Mouse (Mus musculus) T-cell, adult 2 months (primary cell): ENCODE measurements at regions not wholly inside any gene's neighbourhood (a gene's known extent, or its start where the extent isn't known, plus 50 kb on each side); places are given as distances from the start of the nearest gene placed in this dataset.

Source experiments
- DNase-seq: peaks from one replicate; pipeline ENCODE4 v3.0.0; 2022; ENCODE audit warnings: low spot score

DNA sequence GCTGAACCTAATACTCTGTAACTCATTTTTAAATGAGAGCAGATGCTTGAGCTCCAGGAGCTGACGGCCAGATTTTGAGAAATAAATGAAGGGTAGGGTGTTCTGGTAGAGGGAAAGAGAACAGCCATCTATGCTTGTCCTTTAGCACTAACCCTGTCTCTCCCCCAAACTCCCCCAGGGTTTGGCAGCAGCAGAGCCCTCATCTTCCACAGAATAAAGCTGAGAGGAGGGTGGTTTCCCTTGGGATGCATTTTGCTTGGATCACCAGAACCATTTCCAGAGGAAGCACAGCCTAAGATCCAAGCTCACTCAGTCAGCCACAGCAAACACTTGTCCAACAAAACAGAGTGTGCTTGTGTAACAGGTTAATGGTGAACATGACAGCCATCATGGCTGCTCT lies 464.8 kb upstream of the Marcks start:
- DNase-seq, result no peak

DNA sequence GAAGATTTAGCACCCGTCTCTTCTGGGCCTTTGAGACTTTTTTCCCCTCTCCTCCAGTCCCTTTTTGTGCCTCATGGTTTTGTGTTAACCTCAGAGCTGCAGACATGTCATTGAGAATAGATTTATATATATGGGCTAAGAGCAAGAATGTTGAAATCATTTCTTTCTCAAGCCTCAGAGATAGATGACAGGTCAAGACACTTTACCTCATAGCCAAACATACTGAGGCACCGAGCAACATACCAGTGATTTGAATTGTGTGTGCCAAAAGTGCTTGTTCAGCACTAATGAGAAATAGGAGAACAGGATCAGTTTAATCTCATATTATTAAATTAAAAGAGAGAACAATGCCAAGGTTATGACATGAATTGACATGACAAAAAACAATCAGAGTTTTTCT lies 464.2 kb upstream of the Marcks start:
- DNase-seq, result no peak

DNA sequence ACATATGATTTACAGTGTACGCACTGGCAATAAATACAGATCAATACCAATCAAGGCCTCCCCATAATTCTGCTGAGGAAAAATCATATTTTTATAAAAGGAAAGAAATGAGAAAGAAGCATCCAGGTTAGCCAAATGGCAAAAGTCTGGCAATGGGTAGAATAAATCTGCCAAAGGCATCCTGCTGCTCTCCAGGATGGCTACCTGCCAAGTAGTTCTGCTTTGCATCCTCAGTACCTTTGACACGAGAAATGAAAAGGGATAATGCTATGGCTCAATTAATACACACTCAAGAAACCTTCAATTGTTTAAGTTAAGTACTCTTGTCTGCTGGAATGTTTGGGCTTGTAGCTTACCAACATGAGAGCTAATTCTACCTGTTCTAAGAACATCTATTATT lies 451.2 kb upstream of the Marcks start:
- no peak for DNase-seq

DNA sequence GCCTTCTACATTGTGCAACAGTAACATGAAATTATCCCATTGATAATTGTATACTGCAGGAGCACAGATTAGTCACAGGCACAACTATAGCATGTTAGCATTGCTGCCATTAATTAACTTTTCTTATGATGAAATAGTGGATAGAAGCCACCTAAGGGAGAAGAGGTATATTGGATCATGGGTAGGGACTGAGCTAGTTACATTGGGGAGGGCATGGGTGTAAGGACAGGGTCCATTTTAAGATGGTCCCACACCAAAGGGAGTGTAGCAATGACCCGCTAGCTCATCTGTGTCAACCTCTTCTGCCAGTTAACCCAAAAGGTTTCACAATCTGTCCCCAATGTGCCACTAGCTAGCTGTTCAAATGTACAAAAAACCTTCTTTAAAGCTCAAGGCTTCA lies 450.3 kb upstream of the Marcks start:
- no peak for DNase-seq

DNA sequence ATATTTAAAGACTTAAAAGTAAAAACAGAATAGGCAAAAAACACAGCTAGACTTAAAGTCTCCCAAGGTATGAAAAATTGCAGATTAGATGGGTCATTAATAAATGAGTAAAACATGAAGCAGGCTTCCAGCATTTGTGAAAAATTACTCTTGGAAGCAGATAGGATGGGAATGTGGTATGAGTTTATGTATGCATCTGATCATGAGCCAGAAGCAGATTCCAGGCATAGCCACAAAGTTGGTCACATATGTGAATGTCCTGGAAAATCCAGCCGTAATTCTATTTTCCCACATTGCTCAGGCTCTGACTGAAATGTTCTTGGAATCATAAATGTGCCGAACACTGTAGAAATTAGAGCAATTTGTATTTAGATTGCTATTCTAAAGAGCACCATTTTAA lies 432.5 kb upstream of the Marcks start:
- DNase-seq, result no peak

DNA sequence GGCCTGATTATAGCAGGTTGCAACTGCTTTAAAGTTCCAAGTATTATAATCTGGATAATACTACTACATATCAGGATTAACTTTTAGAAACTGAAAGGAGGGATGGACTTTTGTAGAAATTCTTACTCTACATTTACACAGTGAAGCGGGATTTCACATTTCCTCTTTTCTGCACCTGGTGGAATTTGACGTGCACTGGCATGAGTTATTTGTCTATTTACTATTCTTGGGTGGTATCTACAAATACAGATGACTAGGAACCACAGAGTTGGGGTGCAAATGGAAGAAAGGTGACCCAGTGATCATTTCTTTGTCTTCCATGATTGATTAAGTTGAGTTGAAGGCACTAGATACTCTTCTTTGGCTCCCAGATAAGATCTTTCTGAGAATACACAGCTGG lies 423.0 kb upstream of the Marcks start:
- DNase-seq, result no peak

DNA sequence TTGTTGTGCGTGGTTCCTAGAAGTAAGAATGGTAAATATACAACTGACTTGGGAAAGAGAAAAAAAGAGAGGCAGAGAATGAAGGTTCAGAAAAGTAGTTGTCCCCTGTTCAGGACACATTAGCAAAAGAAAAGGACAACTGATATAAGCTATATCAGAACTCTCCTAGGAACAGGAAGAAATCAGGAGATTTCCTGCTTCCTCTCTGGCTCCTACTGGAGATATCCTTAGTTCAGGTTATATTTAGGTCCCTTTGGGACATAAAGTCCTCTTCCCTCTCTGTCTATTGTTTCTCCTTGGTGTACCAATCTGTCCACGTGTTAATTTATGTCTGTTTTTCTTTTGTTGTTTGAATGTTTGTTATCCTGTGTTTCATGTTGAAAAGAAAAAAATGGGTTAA lies 410.7 kb upstream of the Marcks start:
- DNase-seq, result no peak

DNA sequence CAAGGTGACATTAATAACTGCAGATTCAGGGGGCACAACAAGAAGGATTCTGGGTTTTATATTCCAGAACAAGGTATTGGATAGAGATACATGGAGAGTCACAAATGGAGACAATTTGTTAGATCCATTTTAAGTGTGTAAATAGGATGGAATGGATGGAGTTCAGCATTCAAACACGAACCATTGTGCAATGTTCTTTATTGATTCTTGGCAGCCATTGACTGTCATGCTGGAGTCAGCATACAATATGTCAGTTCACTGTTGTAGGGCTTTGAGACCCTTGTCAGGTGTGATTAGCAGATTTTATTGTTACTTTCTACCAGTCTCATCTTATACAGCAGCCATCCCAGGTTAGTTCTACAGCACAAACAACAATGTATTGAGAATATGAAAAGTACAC lies 402.0 kb upstream of the Marcks start:
- no peak for DNase-seq

DNA sequence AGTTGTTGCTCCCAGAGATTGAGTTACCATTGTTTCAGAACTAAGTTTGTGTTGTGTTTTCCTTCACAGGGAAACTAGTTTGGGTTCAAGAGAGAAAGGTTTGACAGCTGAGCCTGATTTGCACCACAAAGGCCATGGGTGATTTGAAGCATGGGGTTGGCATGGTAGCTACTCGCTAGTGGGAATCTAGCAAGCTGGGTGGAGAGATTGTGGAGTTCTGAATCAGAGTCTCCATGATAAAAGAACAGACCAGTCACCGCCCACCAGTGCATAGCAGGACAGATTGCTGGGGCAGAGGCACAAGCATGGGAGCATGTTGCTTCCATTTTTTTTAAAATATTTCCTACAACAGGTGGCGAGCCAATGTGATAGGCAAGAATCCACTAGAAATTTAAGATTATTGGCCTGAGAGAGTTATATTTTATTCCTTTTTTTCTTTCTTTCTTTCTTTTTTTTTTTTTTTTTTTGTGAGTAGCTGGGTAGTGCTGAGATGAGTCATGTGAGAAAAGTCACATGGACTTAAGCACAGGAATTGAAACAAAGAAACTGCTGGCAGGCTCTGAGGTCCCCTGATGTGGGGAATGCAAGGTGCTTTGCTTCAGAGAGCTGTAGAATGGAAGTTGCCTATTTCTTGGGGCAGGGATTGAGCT lies 367.4 kb upstream of the Marcks start:
- DNase-seq, result no peak

DNA sequence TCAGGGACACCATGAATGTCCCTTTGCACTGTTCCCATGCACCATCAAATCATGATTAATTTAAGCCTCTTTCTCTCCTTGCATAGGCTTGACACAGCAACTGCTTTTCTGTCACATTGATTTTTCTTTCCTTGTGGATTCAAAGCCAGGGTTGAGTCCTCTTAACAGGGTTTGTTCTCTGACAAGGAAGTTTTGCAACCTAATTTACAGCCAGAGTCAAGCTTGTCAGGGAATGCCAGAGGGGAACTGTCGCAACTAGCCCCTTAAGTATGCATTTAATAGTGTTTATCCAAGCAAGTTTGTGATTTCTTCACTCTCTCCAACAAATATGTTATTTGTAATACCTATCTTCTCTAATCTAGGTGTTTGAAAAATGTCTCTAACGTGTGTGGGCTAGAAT lies 365.7 kb upstream of the Marcks start:
- no peak for DNase-seq

DNA sequence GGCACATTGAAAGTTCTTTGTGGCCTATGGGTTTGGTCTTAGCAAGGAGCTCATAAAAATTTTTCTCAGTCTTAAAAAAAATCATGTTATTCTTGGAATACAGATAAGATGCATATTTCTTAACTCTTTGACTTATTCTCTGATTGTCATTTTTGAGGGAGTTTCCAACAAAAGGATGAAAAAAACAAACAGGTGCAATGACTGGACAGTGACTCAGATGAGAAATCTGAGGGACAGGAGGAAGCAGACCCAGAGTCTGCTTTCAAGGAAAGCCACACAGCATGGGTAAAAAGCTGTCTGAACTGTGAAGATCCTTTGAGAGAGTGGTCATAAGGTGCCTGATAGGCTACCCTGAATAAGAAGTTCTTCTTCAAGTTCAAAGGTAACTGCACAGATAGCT lies 363.8 kb upstream of the Marcks start:
- DNase-seq, result no peak

DNA sequence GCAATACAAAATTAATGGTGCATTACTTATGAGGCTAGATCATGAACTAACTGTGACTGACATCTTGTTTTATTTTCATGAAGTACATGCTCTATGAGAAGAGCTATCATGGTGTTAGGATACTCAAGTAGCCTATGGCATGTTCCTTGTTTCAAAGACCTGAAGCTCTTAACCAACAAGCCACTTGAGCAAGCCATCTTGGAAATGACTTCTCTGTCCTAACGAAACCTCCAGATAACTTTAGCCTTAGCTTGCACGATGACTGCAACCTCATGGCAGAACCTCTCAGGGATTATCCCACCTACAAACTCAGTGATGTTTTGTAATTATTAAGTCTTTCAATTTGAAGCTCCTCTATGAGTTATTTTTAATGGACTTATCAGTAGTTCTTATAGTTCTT lies 362.3 kb upstream of the Marcks start:
- no peak for DNase-seq

DNA sequence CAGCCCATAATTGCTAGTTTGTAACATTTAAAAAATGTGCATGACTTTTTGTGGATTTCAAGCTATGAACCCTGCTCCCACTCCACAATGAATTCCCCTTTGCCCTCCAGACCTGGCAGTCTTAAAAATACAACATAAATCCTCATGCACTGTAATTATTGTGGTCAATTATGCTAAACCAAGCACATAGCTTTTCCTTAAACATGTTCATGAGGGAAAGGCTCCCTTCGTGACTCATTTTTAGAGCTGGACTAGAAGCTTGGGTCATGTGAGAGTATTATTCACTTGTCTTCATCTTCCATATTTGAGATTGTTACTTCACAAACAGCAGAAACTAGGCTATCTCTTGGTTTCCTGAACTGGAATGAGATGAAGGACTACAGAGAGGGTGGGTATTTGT lies 356.7 kb upstream of the Marcks start:
- no peak for DNase-seq

DNA sequence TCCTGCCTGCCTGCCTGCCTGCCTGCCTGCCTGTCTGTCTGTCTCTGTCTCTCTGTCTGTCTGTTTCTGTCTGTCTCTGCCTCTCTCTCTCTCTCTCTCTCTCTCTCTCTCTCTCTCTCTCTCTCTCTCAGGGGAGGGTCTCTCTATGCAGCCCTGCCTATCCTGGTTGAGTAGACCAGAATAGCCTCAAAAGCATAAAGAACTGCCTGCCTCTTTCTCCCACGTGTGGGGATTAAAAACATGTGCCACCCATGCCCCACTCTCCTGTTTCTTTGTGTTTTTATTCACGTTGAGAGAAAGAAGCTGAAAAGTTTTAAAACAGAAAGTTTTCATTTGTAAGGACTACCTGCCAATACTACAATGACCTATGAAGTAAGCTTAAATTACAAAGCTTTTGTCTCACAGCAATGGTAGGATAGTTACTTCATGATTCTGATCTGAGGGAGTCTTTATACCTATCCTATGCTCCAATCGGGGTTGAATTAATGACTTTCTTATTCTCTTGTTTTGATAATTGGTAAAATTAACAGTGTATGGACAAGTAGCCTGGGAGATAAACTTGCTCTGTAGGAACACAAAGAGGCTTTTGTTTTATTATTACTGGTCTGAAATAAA lies 355.9 kb upstream of the Marcks start:
- DNase-seq, result no peak

DNA sequence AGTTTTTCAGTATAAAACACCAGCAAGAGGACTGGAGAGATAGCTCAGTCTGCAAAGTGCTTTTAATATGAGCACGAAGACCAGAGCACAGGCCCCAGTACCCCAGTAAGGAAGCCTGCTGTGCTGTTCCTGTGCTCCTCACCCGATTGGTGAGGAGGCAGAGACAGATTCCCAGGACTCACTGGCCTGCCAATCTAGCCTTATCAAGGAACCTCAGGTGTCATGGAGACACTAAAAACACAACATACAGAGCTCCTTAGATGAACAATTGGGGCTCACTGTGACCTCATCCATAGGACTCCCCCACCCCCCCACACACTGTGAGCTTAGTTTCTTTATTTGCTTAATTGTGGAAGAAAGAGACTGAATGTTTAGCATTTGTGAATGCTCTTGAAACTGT lies 355.4 kb upstream of the Marcks start:
- DNase-seq, result no peak

DNA sequence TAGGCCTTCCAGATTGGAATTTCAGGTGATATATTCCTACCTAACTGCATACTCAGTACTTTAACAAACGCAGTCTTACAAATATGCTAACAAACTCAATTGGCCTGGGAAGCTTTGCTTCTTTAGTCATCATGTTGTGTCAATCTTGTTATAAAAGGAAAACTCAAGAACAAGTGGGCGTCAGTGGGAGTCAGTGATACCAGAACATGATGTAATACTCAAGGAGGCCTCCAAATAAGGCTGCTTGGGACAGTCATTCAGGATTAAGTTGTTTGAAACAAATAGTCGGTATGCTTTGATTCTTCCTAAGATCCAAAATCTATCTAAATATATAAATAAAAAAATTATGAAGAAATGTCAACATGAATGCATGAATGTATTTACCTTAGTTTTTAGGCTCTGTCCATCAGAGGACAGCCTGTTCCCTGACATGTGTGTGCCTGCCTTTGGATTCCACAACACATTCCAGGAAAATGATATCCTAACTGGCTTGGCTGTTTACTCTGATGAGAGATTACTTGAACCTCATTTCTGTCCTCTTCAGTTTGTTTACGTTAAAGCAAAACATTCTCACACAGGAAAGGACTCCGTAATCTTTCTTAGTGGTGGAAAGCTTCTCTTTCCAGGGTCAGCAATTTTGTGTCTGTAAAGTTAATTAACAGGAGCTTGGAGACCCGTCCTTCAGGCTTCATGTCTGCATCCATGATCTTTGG lies 345.7 kb upstream of the Marcks start:
- DNase-seq, result no peak

DNA sequence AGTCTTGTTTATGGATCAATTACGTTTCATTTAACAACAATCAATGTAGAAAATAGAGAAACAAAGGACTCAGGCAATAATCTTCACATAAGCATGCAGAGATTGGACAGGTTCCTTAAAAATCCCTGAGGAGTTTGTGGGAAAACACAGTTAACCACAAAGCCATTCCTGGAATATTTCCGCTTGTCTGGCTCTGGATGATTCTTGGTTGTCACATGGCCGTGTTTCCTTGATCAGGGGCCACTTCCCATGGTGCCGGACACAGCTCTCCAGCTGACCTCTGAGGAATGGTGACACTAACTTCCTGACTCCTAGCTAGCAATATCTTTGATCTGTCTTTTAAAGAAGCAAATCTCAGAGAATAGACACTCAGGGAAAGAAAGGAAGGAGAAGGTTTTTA lies 344.8 kb upstream of the Marcks start:
- DNase-seq, result no peak

DNA sequence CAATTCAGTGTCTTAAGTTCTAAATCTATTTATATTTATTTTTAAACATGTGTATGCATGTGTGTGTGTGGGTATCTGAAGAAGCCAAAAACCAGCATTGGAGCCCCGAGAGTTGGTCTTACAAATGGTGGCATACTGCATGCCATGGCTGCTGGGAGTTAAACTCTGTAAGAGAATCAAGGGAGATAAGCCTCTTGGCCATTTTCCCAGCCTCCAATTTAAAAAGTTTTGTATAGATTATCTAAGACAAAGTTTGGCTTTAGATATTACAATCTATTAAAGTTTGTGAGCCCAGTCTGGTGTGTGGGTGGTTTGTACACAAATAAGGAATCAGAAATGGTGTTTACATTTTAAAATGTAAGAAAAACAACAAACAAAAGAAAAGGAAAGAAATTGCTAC lies 343.2 kb upstream of the Marcks start:
- DNase-seq, result no peak

DNA sequence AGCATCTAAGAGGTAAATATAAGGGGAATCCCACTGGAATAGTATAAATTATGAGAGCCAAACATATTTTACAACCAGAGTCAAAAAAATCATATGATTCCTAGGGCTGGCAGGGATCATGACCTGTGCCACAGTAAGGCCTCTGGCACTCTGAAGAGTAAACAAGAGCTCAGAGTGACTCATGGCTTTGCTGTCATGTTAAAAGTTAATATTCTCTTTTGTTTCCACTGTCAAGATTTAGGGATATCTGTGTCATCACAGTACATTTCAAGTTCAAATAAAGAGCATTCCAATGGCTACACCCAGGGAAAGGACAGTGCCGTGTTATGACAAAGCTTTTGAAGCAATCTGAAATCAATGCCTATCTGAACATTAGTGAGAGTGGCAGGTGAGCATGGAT lies 341.6 kb upstream of the Marcks start:
- DNase-seq, result no peak

DNA sequence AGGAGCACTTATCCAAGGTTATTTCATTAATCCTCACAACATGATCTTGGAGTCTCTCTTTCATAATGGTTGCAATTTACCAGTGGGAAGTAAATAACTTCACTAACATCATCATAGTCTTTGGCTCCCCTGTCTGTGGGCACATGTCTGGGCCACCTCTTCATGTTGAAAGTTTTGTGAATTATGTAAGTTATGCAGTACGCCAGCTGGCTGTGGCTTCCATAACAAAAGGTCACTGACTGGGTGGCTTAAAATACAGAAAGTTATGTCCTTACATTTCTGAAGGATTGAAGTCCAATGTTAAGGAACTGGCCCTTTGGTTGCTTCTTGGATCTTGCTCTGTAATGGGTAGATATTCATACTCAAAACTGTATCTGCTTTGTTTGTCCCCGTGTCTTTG lies 339.4 kb upstream of the Marcks start:
- no peak for DNase-seq

DNA sequence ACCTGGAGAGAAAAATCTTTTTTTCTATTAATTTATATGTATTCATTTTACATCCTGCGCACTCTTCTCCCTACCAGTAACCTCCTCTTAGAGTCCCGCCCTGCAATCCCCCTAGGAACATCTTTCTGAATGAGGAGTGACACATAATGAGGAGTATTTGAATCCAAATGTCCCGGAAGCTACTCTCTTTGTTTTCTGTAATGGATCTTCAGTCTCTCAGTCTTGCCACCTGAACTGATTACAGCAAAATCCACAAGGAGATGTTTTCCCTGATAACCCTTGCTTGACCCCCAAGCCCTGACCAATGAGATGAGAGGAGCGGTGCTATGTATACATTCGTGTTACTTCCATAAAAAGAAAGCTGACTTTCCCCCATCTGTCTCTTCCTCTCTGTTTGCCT lies 334.4 kb upstream of the Marcks start:
- DNase-seq, result no peak

DNA sequence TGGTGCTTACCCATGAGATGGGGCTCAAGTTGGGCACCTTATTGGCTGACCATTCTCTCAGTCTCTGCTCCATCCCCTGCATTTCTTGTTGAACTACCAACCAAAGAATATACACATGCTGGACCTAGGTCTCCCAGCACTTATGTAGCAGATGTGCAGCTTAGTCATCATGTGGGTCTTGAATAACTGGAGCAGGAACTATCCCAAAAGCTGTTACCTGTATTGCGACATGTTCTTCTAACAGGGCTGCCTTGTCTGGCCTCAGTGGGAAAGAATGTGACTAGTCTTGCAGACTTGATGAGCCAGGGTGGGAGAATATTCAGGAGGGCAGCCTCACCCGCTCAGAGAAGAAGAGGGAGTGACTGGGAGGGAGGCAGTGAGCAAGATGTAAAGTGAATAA lies 318.7 kb upstream of the Marcks start:
- DNase-seq, result no peak

DNA sequence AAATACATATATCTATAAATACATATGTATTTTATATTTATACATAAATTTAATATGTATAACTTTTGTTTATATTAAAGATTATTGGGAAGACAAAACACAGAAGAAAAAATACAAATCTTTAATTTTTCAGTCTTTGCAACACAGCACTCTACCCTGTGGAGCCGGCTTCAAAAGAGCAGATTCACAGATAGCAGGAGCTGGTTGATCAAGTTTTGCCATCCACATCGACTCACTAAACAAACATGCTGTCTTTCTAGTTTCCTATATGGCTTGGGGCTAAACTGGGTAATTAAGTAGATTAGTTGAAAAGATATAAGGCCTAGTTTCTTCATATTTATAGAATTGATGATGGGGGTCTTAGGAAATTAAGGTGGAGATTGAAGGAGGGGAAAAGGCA lies 311.2 kb upstream of the Marcks start:
- no peak for DNase-seq
